Mouse (Mus musculus): ENCODE data around the gene Pcgf2.
"Not testable (repeated sequence)": the region's sequence is repeated elsewhere in the genome, so short reads cannot be mapped to it uniquely, and the experiment has no call there.

GRCm38 (mm10) chr11:97734810-97735209, 34.5 kb upstream of the Pcgf2 start:
- TF ChIP-seq CTCF (IDR thresholded peaks at IDR 0.05; ENCODE audit: low read depth, low read length); TAL1 (conservative IDR thresholded peaks at IDR 0.05; ENCODE audit: low read depth, low read length); POLR2AphosphoS5 (IDR thresholded peaks at IDR 0.05; ENCODE audit: insufficient replicate concordance, low read depth, low read length): not testable (repeated sequence)
